Mouse (Mus musculus) limb, embryonic 14.5 days (tissue): Measurements from ENCODE around the gene Akr7a5. TPM values are rescaled to one million over a fixed set of nuclear protein-coding genes. Genes with fewer than 3 reads are reported as not detected.

ENCODE experiments used
- ATAC-seq: fragments of 200-750 bp; cut with Nextera tagmentation; 2 replicates; pipeline ENCODE4 v1.8.0; 2017; ENCODE audit warnings: low read depth, moderate number of reproducible peaks, moderate TSS enrichment; ENCODE audit not compliant: low FRiP score
- DNase-seq: peaks from one replicate; pipeline ENCODE4 v3.0.0-alpha.2; 2015; ENCODE audit warnings: low spot score
- H3K27ac ChIP-seq: fragments of 300-500 bp; sonication (generic); replicated peaks from 2 replicates; pipeline ENCODE4 v1.5.1; 2014; ENCODE audit warnings: low read depth, mild to moderate bottlenecking, low read length, moderate library complexity, mixed read lengths
- H3K27me3 ChIP-seq: fragments of 300-500 bp; sonication (generic); 2 replicates; pipeline ENCODE4 v1.6.1; 2014; ENCODE audit warnings: low read length, mixed read lengths; ENCODE audit not compliant: control insufficient read depth, insufficient read depth
- H3K36me3 ChIP-seq: fragments of 300-500 bp; sonication (generic); 2 replicates; pipeline ENCODE4 v1.6.1; 2014; ENCODE audit warnings: mild to moderate bottlenecking, low read length, moderate library complexity, mixed read lengths; ENCODE audit not compliant: control insufficient read depth, insufficient read depth
- H3K4me1 ChIP-seq: fragments of 300-500 bp; sonication (generic); 2 replicates; pipeline ENCODE4 v1.6.1; 2014; ENCODE audit warnings: antibody characterized with exemption, low read length, mixed read lengths; ENCODE audit not compliant: control insufficient read depth, insufficient read depth
- H3K4me2 ChIP-seq: fragments of 300-500 bp; sonication (generic); replicated peaks from 2 replicates; pipeline ENCODE4 v1.6.1; 2014; ENCODE audit warnings: low read depth, mild to moderate bottlenecking, low read length, moderate library complexity; ENCODE audit not compliant: severe bottlenecking
- H3K4me3 ChIP-seq: fragments of 300-500 bp; sonication (generic); replicated peaks from 2 replicates; pipeline ENCODE4 v1.5.1; 2014; ENCODE audit warnings: low read length
- H3K9ac ChIP-seq: fragments of 300-500 bp; sonication (generic); 2 replicates; pipeline ENCODE4 v1.6.1; 2014; ENCODE audit warnings: mild to moderate bottlenecking, low read depth, low read length, moderate library complexity; ENCODE audit not compliant: severe bottlenecking
- H3K9me3 ChIP-seq: fragments of 300-500 bp; sonication (generic); 2 replicates; pipeline ENCODE4 v1.6.1; 2016; ENCODE audit warnings: low read length; ENCODE audit not compliant: control insufficient read depth
- POLR2A ChIP-seq: fragments of 200-500 bp; IDR thresholded peaks from 2 replicates; pipeline ENCODE4 v1.8.0; 2012; ENCODE audit warnings: inconsistent platforms, mild to moderate bottlenecking, moderate library complexity, borderline replicate concordance; ENCODE audit not compliant: insufficient read depth, insufficient read length; ENCODE audit errors: extremely low read depth
- WGBS: fragments of 180-500 bp; shearing (Covaris S2); extraction: QIAGEN DNeasy Blood & Tissue Kit; methylation state at CpG from one replicate; pipeline ENCODE4 v1.1.7; 2014; 5-methylcytosine and 5-hydroxymethylcytosine counted together
- polyA plus RNA-seq, 2 experiments: library from polyadenylated mRNA; depleted of rRNA in 1 of 2; stranded (reverse) in 1 of 2; unstranded in 1 of 2; fragments of >200 nt; fragmentation: Nextera tagmentation in 1 of 2; extraction: Ambion mirVana in 1 of 2; gene quantifications; 2 replicates each; pipeline versions ENCODE4 v1.2.1 to v1.2.3; 2012 to 2014

Gene Akr7a5
- polyA plus RNA-seq, 2 experiments = 28.5 to 84.8 TPM

- Histone ChIP-seq H3K27me3 (no peaks in the 10 kb centered on the region), H3K4me2 (no peak overlapping the region), H3K36me3 (peaks cover 33% of the 10 kb centered on the region), H3K27ac (no peak overlapping the region; the same call in 1 of the 2 replicates), H3K4me1 (peaks cover 60% of the 10 kb centered on the region), H3K4me3 (no peak overlapping the region), H3K9ac (no peak overlapping the region), H3K9me3 (no peaks in the 10 kb centered on the region)
- DNase-seq (no peak), ATAC-seq (no peak)
- no peak for TF ChIP-seq POLR2A
- WGBS = 81% methylated on average over 1 of the region's 1 CpGs
Measured at GRCm38 (mm10) chr4:139268242-139268641, 42.3 kb upstream of the Akr7a5 start.

- no peaks in the 10 kb centered on the region for H3K27me3 ChIP-seq
- H3K9me3 ChIP-seq = no peaks in the 10 kb centered on the region
- H3K4me2 ChIP-seq = no peak overlapping the region
- H3K27ac ChIP-seq = peak overlapping the region; percentile 58; the same call in 1 of the 2 replicates
- H3K4me3 ChIP-seq = no peak overlapping the region
- ATAC-seq (no peak), DNase-seq (no peak)
- H3K4me1 ChIP-seq = peaks cover 62% of the 10 kb centered on the region
- 64% methylated on average over 3 of the region's 3 CpGs for WGBS
- H3K9ac ChIP-seq = no peak overlapping the region
- H3K36me3 ChIP-seq = peaks cover 32% of the 10 kb centered on the region
- no peak for TF ChIP-seq POLR2A
Measured at GRCm38 (mm10) chr4:139270168-139270567, 40.4 kb upstream of the Akr7a5 start.

- H3K27ac ChIP-seq = peak overlapping the region; percentile 65
- H3K9me3 ChIP-seq = no peaks in the 10 kb centered on the region
- TF ChIP-seq POLR2A = no peak
- WGBS = 14% methylated on average over 9 of the region's 9 CpGs
- peaks cover 23% of the 10 kb centered on the region for H3K36me3 ChIP-seq
- H3K4me1 ChIP-seq = peaks cover 62% of the 10 kb centered on the region
- ATAC-seq = peak; percentile 64; the same call in 1 of the 2 replicates
- H3K9ac ChIP-seq = no peak overlapping the region
- no peaks in the 10 kb centered on the region for H3K27me3 ChIP-seq
- no peak overlapping the region for H3K4me3 ChIP-seq
- H3K4me2 ChIP-seq = no peak overlapping the region
- peak; percentile 67 for DNase-seq
Measured at GRCm38 (mm10) chr4:139271562-139271961, 39.0 kb upstream of the Akr7a5 start.

- WGBS = 87% methylated on average over 10 of the region's 10 CpGs
- Histone ChIP-seq H3K4me1 (peaks cover 49% of the 10 kb centered on the region), H3K36me3 (peaks cover 23% of the 10 kb centered on the region)
Measured at GRCm38 (mm10) chr4:139272951-139273680, 37.4 kb upstream of the Akr7a5 start.

GRCm38 (mm10) chr4:139274573-139274972 lies 36.0 kb upstream of the Akr7a5 start:
- WGBS = 88% methylated on average over 7 of the region's 7 CpGs
- DNase-seq (no peak), ATAC-seq (no peak)
- no peak for TF ChIP-seq POLR2A
- Histone ChIP-seq H3K4me3 (no peak overlapping the region), H3K27ac (no peak overlapping the region), H3K27me3 (no peaks in the 10 kb centered on the region), H3K4me2 (no peak overlapping the region), H3K9ac (no peak overlapping the region), H3K36me3 (peaks cover 26% of the 10 kb centered on the region), H3K9me3 (no peaks in the 10 kb centered on the region), H3K4me1 (peaks cover 37% of the 10 kb centered on the region)

More at GRCm38 (mm10) chr4:139272951-139273680, 37.4 kb upstream of the Akr7a5 start:
- H3K4me2 ChIP-seq = no peak overlapping the region
- no peak overlapping the region for H3K4me3 ChIP-seq
- H3K9me3 ChIP-seq = no peaks in the 10 kb centered on the region
- no peak for TF ChIP-seq POLR2A
- DNase-seq (no peak), ATAC-seq (no peak)
- H3K27ac ChIP-seq = no peak overlapping the region
- no peak overlapping the region for H3K9ac ChIP-seq
- H3K27me3 ChIP-seq = no peaks in the 10 kb centered on the region
